Mouse (Mus musculus): ENCODE data around the gene Abcg3.
"Not testable (repeated sequence)": the region's sequence is repeated elsewhere in the genome, so short reads cannot be mapped to it uniquely, and the experiment has no call there.

Abcg3 gene

GRCm38 (mm10) chr5:104982535-104982934, at the start of gene Abcg3:
Gene Abcg3, minus strand, starts transcription at chr5:104982718.
- no peak for DNase-seq (ENCODE audit: low read depth, low spot score)

- DNase-seq (ENCODE audit: low read depth, low spot score): no peak
Observed at GRCm38 (mm10) chr5:105012551-105012950, 30.0 kb upstream of the Abcg3 start.

DNA sequence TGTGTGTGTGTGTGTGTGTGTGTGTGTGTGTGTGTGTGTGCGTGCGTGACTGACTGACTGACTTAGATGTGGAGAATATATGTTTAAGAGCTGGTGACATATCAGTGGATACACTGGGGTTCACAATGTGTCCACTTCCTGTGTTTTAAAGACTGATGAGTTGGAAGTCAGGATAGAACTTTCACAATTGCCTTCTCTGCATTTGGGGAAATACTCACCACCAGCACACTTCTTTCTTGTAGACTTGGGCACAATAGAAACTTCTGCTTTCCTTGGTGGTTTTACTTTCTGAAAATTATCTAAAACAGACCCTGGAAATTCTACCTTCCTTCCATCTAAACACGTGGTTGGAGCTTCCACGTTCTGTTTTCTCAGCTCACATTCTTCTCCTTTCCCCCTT, 29.1 kb upstream of the Abcg3 start:
- DNase-seq (ENCODE audit: low read depth, low spot score): no peak

GRCm38 (mm10) chr5:105010376-105010775, 27.9 kb upstream of the Abcg3 start:
- no peak for DNase-seq (ENCODE audit: low read depth, low spot score)

GRCm38 (mm10) chr5:104989411-104989810, 6.9 kb upstream of the Abcg3 start:
- DNase-seq (ENCODE audit: low read depth, low spot score): no peak

DNA sequence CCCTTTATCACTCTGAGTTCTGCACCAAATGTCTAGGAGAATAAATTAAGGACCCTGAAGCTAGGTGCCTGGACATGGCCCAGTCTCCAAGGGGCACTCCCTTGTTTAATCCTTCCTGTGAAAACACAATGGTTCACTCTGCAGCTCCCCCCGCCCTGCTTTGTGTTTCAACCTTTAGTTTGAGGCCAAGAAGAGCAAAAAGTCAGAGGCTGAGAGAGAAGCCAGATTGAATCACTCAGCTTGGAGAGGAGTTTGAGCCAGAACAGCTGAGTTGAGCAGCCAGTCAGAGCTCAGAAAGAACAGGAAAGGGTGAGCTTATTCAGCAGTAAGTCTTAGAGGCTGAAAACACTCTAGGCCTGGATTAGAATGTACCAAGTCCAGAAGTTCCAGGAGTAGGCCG, 5.5 kb upstream of the Abcg3 start:
- DNase-seq (ENCODE audit: low read depth, low spot score): no peak

GRCm38 (mm10) chr5:104986706-104987105, 4.2 kb upstream of the Abcg3 start:
- DNase-seq (ENCODE audit: low read depth, low spot score): peak; percentile 2

DNA sequence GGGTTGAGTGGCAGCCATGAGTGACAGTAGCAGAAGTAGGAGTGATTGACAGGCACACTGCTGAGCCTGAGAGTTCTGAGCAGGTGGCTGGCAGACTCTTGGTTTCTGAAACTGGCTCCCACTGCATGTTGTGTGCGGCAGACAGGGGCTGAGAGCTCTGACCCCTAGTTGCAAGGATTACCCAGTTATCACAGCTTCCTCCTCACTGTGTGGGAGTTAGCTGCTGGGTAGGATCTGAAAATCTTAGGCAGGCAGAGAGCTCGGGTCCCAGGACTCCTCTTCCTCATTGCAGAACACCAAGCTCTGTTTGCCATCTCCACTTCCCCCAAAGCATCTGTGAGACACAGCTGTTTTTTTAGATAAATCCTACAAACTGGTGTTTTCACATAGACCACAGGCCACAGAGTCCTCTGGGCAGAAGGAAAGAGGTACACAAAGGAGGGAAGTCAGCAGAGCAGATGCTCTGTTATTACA, 3.4 kb downstream of the Abcg3 start:
- DNase-seq (ENCODE audit: low read depth, low spot score): no peak

DNA sequence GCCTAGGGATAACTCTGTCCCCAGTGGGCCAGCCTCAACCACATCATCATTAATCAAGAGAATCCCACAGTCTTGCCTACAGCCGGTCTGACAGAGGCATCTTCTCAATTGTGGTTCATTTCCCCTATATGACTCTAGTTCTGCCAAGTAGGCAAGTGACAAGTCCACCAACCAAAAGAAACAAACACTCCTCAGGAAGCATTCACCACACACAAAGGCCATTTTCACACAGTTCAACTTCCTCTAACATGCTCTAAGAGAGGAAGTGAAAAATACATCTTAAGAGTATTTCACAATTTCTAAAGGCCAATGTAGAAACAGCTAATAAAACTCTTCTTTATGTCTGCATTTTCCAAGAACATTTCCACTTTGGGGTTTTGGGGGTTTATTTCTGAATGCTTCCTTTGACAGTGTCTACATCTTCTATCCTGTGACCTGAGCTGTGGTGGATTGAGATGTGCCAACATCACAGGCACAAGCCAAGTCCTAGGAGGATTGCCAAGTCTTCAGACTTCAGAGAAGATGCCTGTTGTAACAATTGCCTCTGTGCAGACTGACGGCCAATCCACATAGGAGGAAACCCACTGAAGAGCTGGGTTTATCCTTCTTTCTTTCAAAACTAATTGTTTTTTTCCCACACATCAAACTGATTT, 24.3 kb downstream of the Abcg3 start:
- no peak for DNase-seq (ENCODE audit: low read depth, low spot score)

DNA sequence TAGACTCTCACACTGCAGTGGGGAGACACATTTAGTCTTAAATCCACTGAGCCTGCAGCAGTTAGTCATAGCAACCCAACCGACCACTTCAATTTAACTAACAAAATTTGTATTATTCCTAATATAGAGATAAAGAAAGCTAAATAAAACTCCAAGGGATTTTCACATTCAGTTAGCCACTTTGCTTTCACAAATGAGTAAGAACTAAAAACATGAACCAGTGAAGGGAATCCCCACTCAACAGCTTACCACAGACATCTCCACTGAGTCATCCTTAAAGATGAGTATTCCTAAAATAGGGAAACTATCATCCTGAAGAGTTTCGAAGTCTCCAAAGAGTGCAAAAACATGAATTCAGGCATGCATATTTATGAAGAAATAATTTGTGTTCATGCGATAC, 27.3 kb downstream of the Abcg3 start:
- no peak for DNase-seq (ENCODE audit: low read depth, low spot score)

DNA sequence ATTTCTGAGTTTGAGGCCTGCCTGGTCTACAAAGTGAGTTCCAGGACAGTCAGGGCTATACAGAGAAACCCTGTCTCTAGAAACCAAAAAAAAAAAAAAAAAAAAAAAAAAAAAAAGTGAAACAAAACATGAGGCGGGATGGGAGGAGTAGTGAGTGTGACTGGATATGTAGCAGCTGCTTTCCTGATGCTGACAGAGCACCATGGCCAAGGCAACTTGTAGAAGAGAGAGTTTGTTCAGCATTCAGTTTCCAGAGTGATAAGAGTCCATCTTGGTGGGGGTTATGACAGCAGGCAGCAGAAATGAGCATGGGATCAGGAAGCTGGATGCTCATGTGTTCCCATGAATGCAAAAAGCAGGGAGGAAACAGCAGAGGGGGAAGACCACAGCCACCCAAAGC, 35.6 kb downstream of the Abcg3 start:
- DNase-seq (ENCODE audit: low read depth, low spot score): no peak

DNA sequence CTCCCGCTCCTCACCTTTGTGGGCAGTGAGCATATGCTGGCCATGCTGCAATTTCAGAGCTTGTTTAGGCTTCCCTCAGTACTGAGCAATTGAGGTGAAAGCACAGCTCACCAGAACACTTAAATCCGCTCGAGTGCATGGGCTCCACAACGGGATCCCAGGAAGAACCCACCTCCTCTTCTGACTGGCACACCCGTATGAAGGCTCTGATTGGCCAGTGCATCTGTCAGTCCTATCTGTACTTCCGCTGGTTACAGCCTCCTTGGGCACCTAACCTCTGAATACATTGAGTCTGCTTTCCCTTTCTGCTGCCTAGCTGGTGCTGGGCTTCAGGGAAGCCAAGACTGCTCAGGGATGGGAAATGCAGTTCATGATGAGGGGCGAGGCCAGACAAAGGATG, 48.4 kb downstream of the Abcg3 start:
- DNase-seq (ENCODE audit: low read depth, low spot score): no peak

DNA sequence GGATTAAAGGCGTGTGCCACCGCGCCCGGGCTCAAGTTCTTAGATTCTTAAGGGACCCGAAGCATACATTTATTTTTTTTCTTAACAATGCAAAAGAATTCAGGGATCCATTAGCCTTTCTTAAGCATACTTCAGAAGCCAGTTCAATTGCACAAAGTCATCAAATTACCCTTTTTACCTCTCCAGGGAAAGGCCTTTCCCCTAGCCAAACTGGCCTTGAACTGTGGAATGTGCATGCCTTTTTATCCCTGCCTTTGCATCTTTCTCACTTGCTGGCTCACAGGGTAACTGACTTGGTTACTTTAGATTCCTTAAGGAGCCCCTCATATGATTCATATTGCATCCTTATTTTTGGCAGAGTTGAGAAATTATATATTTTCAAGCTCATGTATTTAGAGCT, 76.0 kb downstream of the Abcg3 start:
- DNase-seq (ENCODE audit: low read depth, low spot score): not testable (repeated sequence)

Measured in retina, adult 2 months (tissue).